Mouse (Mus musculus): ENCODE measurements around the gene Olfr11.

Gene Olfr11

DNA sequence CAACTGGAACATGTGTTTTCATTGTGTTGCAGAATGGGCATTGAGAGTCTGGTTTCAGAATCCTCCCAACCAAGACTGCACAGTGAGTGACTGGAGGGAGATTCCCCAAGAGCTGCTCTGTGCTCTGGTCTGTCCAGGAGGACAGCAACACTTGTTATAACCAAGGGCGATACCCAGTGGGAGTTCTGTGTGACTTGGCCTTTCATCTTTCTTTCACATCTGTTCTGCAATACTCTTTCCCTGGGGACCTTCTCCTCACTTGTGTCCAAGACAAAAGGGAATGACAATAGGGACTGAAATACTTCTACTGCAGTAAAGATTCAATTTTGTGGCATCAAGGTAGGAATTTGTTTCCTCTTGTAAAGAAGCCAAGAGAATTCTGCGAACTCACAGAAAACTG is at the start of gene Olfr11:
Olfr11 (minus strand) TSS at position 101 of the 400 bp plus-strand sequence.
- DNase-seq (ENCODE audit: low spot score in 2 of 2): no peak

DNA sequence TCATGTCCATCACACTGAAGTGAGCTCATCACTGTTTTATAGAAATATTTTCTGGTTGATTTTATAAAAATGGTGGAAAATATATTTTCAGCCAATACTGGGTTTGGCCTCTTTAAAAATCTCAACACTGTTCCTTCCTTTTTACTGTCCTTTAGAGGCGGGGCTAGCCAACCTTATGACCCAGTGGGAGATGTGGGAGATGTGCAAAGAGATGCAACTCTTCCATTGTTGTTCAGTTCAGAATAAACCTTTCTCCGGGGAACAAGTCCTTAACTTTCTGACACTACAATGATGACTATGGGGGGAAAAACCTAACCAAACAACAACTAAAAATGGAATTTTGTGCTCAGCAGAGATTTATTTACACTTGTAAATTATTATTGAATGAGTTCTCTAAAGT is 35.0 kb upstream of the Olfr11 start, which contains the start of gene Olfr1360:
Olfr1360 (minus strand) TSS at position 101 of the 400 bp plus-strand sequence.
- no peak for DNase-seq (ENCODE audit: low spot score in 2 of 2)

DNA sequence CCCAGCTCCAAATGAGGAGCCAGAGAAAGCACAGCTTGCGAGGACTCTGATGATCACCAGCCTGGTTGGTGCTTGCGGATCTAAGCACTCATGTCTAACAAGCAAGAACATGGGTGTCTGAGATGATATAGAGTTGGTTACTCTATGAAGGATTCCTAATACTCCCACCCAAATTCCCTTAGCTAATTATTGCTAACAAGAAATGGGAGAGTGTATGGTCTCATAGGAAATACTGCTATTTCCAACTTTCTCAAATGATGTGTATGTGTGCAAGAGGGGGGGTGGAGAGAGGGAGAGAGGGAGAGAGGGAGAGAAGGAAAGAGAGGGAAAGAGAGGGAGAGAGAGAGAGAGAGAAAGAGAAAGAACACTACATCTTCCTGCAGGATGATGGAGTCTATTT is 21.0 kb upstream of the Olfr11 start, which contains the start of gene Olfr1361:
Olfr1361 (minus strand) TSS at position 101 of the 400 bp plus-strand sequence.
- DNase-seq (ENCODE audit: low spot score in 2 of 2): no peak

DNA sequence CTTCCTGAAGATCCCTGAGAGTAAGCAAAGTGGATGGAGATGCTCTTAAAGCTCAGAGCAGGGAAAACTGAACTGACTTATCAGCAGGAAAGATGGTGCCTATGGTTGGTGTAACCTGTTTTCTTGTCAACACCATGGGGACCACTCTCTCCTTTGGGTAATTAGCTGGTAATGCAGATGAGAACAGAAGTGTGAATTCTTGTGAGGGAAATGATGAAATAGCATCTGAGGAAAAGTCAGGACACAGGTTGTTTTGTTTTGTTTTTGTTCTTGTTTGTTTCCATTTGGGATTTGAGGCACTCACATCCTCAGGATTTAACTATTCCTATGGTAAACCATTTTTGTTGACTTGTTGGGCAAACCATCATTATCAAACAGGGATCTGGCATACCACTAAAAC is 28.4 kb downstream of the Olfr11 start, which contains the start of gene Olfr1362:
Olfr1362 (minus strand) TSS at position 101 of the 400 bp plus-strand sequence.
- no peak for DNase-seq (ENCODE audit: low spot score in 2 of 2)

DNA sequence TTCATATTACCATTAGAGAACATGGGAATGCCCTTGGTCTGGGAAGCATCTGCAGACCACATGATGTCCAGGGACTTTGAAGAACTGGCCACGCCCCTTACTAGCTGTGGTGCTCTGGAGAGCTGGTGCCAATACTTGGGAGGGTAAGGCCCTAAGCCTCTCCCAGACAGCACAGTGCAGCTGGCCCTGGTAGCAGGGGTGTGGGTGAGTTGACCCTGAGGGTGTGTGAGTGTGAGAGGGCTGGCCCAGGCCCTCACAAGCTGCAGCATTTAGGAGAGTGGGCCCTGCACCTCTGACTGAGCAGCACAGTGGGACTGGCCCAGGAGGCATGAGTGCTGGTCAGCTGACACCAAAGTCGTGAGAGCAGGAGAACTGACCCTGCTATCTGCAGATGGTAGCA is 50.7 kb downstream of the Olfr11 start:
- no peak for DNase-seq (ENCODE audit: low spot score in 2 of 2)
